Mouse (Mus musculus) CD4-positive, CD25-positive, alpha-beta regulatory T cell, adult 2 months (primary cell): ENCODE measurements around the gene Xirp2.

Experiments
- DNase-seq: peaks from one replicate; pipeline ENCODE4 v3.0.0-alpha.2; 2012; ENCODE audit warnings: low read depth, low spot score

The Xirp2 gene

DNA sequence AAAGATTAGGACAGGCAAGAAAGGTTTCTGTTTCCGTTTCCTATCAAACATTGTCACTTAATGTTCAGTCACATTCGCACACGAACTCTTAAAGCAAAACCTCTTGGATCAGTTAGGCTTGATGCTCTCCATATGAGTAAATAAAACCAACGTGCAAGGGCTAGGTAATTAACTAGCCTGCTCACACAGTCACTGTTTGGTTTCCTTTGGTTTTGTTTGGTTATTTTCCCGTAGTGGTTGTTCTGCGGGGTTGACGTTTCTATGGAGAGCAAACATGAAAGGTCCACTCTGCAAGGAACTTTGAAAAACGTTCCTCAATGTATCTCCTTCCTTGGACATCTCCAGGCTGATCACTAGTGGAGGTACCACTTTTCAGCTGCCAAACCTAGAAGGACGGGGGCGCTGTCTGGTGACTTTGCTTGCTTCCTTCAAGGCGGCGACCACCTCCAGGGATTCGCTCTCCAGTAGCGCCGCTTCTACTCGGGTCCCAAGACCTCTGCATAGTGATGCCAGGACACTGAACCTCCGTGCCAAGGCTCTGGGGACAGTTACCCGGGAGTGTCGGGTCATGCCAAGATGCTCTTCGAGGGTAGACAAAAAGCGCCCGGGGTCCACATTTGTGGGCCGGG is 119.2 kb downstream of the Xirp2 start:
- no peak for DNase-seq

DNA sequence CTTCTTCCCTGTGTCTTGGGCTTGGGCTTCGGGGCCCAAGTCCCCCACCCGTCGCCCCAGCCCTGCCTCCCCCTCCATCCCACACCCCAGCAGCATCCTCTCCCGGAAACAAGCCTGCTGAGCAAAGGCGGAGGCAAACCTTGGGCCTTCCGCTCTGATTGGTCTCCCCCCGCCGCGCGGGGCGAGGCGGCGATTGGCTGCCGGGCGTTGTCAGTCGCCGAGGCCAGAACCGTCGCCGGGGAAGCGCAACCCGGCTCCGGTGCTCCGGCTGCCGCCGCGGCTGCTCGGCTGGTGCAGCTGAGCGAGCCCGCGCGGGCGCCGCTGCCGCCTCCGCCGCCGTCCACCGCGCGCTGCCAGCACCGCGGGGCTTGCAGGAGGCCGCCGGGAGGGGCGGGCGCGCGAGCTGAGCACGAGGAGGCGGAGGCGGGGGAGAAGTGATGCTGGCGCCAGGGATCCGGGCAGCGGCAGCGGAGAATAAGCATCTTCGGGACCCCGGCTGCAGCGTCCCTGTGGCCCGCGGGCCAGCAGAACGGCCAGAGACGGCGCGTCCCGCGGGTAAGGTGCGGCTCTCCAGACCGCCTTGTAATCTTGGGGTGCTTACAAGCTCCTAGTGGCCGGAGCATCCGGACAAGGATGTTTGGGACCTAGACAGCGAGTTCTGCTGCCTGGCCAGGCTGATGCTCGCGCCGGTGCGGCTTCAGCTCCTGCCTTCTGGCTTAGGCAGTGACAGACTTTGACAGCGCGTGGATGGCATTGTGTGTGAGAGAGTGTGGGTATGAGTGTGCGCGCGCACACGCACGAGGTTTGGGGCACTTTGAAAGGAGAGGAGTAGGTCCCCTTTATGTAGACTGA is 119.9 kb downstream of the Xirp2 start, which contains the start of gene B3galt1:
Gene B3galt1 (plus strand): TSS at position 392 of the 852 bp plus-strand sequence.
- DNase-seq: peak; percentile 54

DNA sequence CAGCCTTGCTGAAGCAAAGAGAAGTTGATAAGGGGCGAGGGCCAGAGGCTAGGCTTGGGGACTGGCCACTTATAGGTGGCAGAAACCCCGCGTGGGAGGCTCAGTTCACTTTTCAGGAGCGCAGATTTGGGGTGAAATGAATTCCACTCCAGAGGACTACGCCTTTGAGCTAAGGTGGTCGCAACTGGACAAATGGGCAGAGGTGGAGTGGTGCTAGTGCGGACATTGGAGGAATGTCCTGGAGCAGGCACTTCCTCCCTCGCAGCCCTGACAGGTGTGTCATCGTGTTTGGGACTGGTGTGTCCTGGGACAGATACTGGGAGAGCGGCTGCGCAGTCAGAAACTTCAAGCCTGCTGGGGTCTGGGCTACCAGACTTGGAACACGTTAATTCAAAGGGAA is 120.8 kb downstream of the Xirp2 start:
- DNase-seq: no peak

DNA sequence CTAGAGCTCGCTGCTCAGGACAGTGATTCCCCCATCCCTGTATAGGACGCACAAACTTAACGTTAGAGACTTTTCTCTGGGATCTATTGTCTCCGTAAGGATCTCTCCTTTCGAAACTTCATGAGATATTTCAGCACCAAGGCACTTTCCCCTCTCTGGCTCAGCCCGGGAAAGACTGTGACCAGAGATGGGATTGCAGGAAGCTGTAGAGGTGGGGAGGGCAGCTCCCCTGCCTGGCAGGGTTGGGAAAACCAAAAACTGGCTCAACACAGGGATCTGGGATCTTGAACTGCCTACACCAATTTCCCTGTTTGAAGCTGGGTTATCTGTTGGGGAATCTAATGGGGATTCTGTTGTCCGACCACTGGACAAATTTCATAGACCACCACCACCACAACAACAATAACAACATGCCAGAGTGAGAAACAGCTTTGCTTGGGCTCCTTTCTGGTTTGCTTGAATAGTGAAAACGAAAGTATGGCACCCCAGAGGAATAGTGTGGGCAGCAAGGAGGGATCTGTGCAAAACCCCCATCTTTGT is 121.4 kb downstream of the Xirp2 start:
- DNase-seq: no peak
